Mouse (Mus musculus) adrenal gland, adult 8-10 months (tissue): ENCODE measurements around the gene Cd63. TPM values are rescaled to one million over a fixed set of nuclear protein-coding genes. Genes with fewer than 3 reads are reported as not detected.
A peak's percentile ranks its signal among the peaks of the same experiment; 100 is the strongest.

Source experiments
- DNase-seq: peaks from one replicate; pipeline ENCODE4 v3.0.0; 2022
- total RNA-seq, 4 experiments: library from RNA; stranded (reverse); gene quantifications; 2 replicates each; pipeline ENCODE4 v1.2.4; 2022

The Cd63 gene
- 100 to 1,000 TPM; 313 to 472 (median 396) TPM for total RNA-seq

- DNase-seq, result no peak
Observed at GRCm38 (mm10) chr10:128900698-128901097, at the start of gene Cd63. TSS of gene Cd63 (plus strand) at chr10:128900989.

GRCm38 (mm10) chr10:128861176-128861575 lies 39.6 kb upstream of the Cd63 start:
- no peak for DNase-seq

GRCm38 (mm10) chr10:128866042-128866441 lies 34.7 kb upstream of the Cd63 start:
- DNase-seq, result no peak

- no peak for DNase-seq
Observed at GRCm38 (mm10) chr10:128866518-128866917, 34.3 kb upstream of the Cd63 start.

GRCm38 (mm10) chr10:128870341-128870740 lies 30.4 kb upstream of the Cd63 start:
- DNase-seq, result no peak

- no peak for DNase-seq
Observed at GRCm38 (mm10) chr10:128878291-128878690, 22.5 kb upstream of the Cd63 start.

GRCm38 (mm10) chr10:128878811-128879210 lies 22.0 kb upstream of the Cd63 start:
- peak; percentile 64 for DNase-seq

- DNase-seq, result no peak
Observed at GRCm38 (mm10) chr10:128882067-128882466, 18.7 kb upstream of the Cd63 start.

GRCm38 (mm10) chr10:128888941-128889827 lies 11.6 kb upstream of the Cd63 start:
- DNase-seq, result no peak

GRCm38 (mm10) chr10:128889846-128890245 lies 10.9 kb upstream of the Cd63 start:
- DNase-seq, result no peak

GRCm38 (mm10) chr10:128890383-128891295 lies 10.2 kb upstream of the Cd63 start:
- DNase-seq, result no peak

- no peak for DNase-seq
Observed at GRCm38 (mm10) chr10:128891296-128892094, 9.3 kb upstream of the Cd63 start, which contains the start of gene Gdf11. TSS of gene Gdf11 (minus strand) at chr10:128891718.

- no peak for DNase-seq
Observed at GRCm38 (mm10) chr10:128892246-128892645, 8.5 kb upstream of the Cd63 start.

GRCm38 (mm10) chr10:128895437-128895836 lies 5.4 kb upstream of the Cd63 start:
- no peak for DNase-seq

GRCm38 (mm10) chr10:128895952-128896693 lies 4.7 kb upstream of the Cd63 start:
- DNase-seq, result no peak

- DNase-seq, result no peak
Observed at GRCm38 (mm10) chr10:128896807-128897206, 4.0 kb upstream of the Cd63 start.

GRCm38 (mm10) chr10:128897501-128897900 lies 3.3 kb upstream of the Cd63 start:
- DNase-seq, result no peak

- no peak for DNase-seq
Observed at GRCm38 (mm10) chr10:128899759-128900490, 864 bp upstream of the Cd63 start.

- no peak for DNase-seq
Observed at GRCm38 (mm10) chr10:128901409-128901808, 620 bp downstream of the Cd63 start.

- no peak for DNase-seq
Observed at GRCm38 (mm10) chr10:128902409-128902988, 1.7 kb downstream of the Cd63 start.
